Mouse (Mus musculus): ENCODE data around the gene Pla2g12a.

The Pla2g12a gene

GRCm38 (mm10) chr3:129898886-129899285 is 20.5 kb downstream of the Pla2g12a start:
- DNase-seq (ENCODE audit: low spot score): no peak

- peak; percentile 73 for DNase-seq (ENCODE audit: low spot score)
Observed at GRCm38 (mm10) chr3:129901271-129901809, 22.9 kb downstream of the Pla2g12a start, which contains the start of gene Casp6. Casp6 (plus strand) TSS chr3:129901425.

- no peak for DNase-seq (ENCODE audit: low spot score)
Observed at GRCm38 (mm10) chr3:129903369-129903768, 25.0 kb downstream of the Pla2g12a start.

- no peak for DNase-seq (ENCODE audit: low spot score)
Observed at GRCm38 (mm10) chr3:129903866-129904265, 25.5 kb downstream of the Pla2g12a start.

- DNase-seq (ENCODE audit: low spot score): no peak
Observed at GRCm38 (mm10) chr3:129904381-129905132, 26.2 kb downstream of the Pla2g12a start.

GRCm38 (mm10) chr3:129912025-129912424 is 33.6 kb downstream of the Pla2g12a start:
- no peak for DNase-seq (ENCODE audit: low spot score)

GRCm38 (mm10) chr3:129913241-129913640 is 34.8 kb downstream of the Pla2g12a start:
- DNase-seq (ENCODE audit: low spot score): no peak

- DNase-seq (ENCODE audit: low spot score): no peak
Observed at GRCm38 (mm10) chr3:129917424-129917823, 39.0 kb downstream of the Pla2g12a start.

GRCm38 (mm10) chr3:129918434-129918833 is 40.0 kb downstream of the Pla2g12a start:
- no peak for DNase-seq (ENCODE audit: low spot score)

- DNase-seq (ENCODE audit: low spot score): no peak
Observed at GRCm38 (mm10) chr3:129923581-129923980, 45.2 kb downstream of the Pla2g12a start.

- DNase-seq (ENCODE audit: low spot score): no peak
Observed at GRCm38 (mm10) chr3:129925861-129926260, 47.5 kb downstream of the Pla2g12a start.

- DNase-seq (ENCODE audit: low spot score): no peak
Observed at GRCm38 (mm10) chr3:129930213-129930778, 51.9 kb downstream of the Pla2g12a start.

- DNase-seq (ENCODE audit: low spot score): no peak
Observed at GRCm38 (mm10) chr3:129932443-129932842, 54.0 kb downstream of the Pla2g12a start.

- no peak for DNase-seq (ENCODE audit: low spot score)
Observed at GRCm38 (mm10) chr3:129936561-129936960, 58.2 kb downstream of the Pla2g12a start.

- DNase-seq (ENCODE audit: low spot score): no peak
Observed at GRCm38 (mm10) chr3:129937848-129938247, 59.4 kb downstream of the Pla2g12a start.

- DNase-seq (ENCODE audit: low spot score): no peak
Observed at GRCm38 (mm10) chr3:129939058-129939457, 60.7 kb downstream of the Pla2g12a start.

GRCm38 (mm10) chr3:129940780-129941179 is 62.4 kb downstream of the Pla2g12a start:
- DNase-seq (ENCODE audit: low spot score): no peak

GRCm38 (mm10) chr3:129941291-129941690 is 62.9 kb downstream of the Pla2g12a start:
- no peak for DNase-seq (ENCODE audit: low spot score)

- no peak for DNase-seq (ENCODE audit: low spot score)
Observed at GRCm38 (mm10) chr3:129943813-129944212, 65.4 kb downstream of the Pla2g12a start.

Data from spleen, adult 12 weeks (tissue).